Mouse (Mus musculus) bone marrow macrophage, adult 2 months (primary cell): ENCODE measurements around the gene Acer3. TPM values are rescaled to one million over a fixed set of nuclear protein-coding genes. Genes with fewer than 3 reads are reported as not detected.

Experiments used
- H3K27ac ChIP-seq: 2 replicates; pipeline ENCODE4 v1.5.1; 2012; ENCODE audit warnings: low read depth, low read length; ENCODE audit not compliant: insufficient read depth
- H3K4me1 ChIP-seq: 2 replicates; pipeline ENCODE4 v1.6.1; 2012; ENCODE audit warnings: low read length; ENCODE audit not compliant: control insufficient read depth, insufficient read depth
- H3K4me3 ChIP-seq: 2 replicates; pipeline ENCODE4 v1.5.1; 2012; ENCODE audit warnings: mild to moderate bottlenecking, low read length, moderate library complexity; ENCODE audit not compliant: insufficient read depth
- CTCF ChIP-seq: IDR thresholded peaks from 2 replicates; pipeline ENCODE4 v1.5.1; 2012; ENCODE audit warnings: low read depth, mild to moderate bottlenecking, low read length, moderate library complexity
- POLR2A ChIP-seq: IDR thresholded peaks from 2 replicates; pipeline ENCODE4 v1.6.1; 2012; ENCODE audit warnings: mild to moderate bottlenecking, low read depth, low read length, borderline replicate concordance
- polyA plus RNA-seq: library from polyadenylated mRNA; stranded (reverse); fragments of >200 nt; gene quantifications from 2 replicates; pipeline ENCODE4 v1.2.4, GENCODE M21; 2012; ENCODE audit not compliant: missing spikeins, insufficient read depth, insufficient read length

Acer3 gene
- polyA plus RNA-seq, 1 experiment = 73.6 TPM

DNA sequence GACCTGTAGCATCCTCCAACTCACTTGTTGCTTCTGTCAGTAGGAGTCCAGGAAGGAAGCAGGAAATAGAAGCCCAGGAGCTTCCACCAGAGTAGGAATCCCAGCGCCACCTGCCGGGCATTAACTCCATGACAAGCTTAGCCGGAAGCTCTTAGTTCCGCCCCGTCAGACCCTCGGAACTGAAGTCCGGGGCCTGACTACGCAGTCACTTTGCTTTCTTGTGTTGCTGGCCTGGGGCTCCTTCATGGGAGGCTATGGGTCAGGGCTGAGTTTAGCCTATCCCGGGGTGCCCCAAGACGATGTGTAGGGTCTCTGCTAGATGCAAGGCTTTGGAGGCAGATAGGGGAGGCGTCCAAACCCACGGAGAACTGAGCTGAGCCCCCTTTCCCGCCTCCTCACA, 20.5 kb upstream of the Acer3 start:
- Histone ChIP-seq H3K4me3 (peak overlapping the region; percentile 64), H3K4me1 (peaks cover 25% of the 10 kb centered on the region), H3K27ac (no peak overlapping the region)
- TF ChIP-seq CTCF = peak; percentile 81
- TF ChIP-seq POLR2A = no peak

GRCm38 (mm10) chr7:98340343-98340742, 19.3 kb upstream of the Acer3 start:
- H3K4me1 ChIP-seq = peaks cover 31% of the 10 kb centered on the region
- no peak for TF ChIP-seq POLR2A
- no peak for TF ChIP-seq CTCF
- H3K27ac ChIP-seq = no peak overlapping the region
- no peak overlapping the region for H3K4me3 ChIP-seq

- TF ChIP-seq CTCF (no peak), POLR2A (no peak)
- Histone ChIP-seq H3K4me1 (peaks cover 56% of the 10 kb centered on the region), H3K27ac (peak overlapping the region; percentile 64), H3K4me3 (no peak overlapping the region)
Observed at GRCm38 (mm10) chr7:98333987-98334386, 13.0 kb upstream of the Acer3 start.

DNA sequence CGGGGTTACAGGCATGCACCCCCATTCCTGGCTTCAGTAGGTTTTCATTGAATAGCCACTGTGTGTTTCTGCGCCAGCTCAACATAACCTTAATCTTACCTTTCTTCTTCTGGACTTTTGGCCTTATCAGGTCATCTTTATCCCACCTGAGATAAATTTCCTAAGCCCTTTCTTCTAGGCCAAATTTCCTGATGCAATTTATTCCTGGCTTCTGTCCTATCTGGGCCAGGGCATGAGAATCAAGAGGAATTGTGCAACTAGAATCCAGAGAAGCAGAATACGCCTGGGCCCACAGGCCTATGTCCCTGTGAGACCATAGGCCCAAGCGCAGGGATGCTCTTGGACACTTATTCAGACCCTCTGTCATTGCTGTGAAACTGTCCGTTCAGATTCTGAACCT, 12.5 kb upstream of the Acer3 start:
- Histone ChIP-seq H3K4me1 (peaks cover 56% of the 10 kb centered on the region), H3K4me3 (no peak overlapping the region), H3K27ac (peak overlapping the region; percentile 64)
- no peak for TF ChIP-seq CTCF
- TF ChIP-seq POLR2A = no peak

DNA sequence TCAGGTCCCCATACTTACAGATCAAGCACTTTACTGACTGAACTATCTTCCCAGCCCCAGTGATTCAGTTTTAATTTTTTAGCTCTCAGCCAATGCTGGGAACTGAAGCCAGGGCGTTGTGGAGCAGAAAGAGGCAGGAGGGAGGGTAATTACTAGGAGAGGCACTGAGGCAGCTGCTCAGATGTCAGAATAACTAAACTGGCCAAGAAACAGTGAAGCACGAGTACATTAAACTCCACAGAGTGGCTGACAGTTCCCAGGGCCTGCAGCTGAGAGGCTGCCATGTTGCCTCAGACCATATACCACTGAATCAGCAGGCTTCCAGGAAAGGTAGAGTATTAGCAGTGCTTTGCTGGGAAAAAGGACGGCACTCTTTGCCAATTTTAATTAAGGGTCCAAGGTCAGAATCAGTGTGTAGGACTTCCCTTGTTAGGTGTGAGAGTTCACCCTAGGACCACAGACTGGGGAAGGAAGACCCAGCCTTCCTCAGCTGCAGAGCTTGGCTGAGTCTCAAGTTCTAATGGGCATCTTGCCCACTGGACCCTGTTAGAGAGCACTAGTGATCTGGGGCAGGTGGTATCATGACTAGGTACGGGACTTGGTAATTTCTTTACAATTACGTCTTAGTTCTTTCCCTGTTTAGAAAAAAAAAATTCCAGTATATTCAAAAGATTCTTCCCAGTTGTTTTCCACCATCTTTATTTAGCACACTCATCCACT, 11.8 kb upstream of the Acer3 start:
- no peak overlapping the region for H3K4me3 ChIP-seq
- H3K27ac ChIP-seq = no peak overlapping the region
- no peak for TF ChIP-seq CTCF
- no peak for TF ChIP-seq POLR2A
- H3K4me1 ChIP-seq = peaks cover 57% of the 10 kb centered on the region

DNA sequence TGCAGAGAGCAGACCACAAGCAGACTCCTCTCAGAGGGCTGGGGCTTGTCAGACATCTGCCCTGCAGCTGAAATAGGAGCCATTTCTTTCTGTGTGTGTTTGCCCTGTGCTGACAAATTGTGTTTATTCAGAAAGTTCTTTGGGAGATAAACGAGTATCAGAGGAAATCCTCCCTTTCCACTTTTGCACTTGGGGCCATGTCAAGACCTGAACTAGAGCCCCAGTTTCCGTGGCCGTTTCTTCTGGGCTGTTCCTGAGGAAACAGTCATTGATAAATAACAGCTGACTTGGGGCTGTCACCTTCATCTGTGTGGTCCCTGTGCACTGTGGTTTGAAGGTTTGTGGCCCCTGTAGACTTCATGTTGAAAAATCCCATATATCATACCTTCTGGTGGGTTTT, 10.9 kb upstream of the Acer3 start:
- TF ChIP-seq POLR2A (no peak), CTCF (no peak)
- peaks cover 62% of the 10 kb centered on the region for H3K4me1 ChIP-seq
- H3K4me3 ChIP-seq = no peak overlapping the region
- H3K27ac ChIP-seq = no peak overlapping the region

DNA sequence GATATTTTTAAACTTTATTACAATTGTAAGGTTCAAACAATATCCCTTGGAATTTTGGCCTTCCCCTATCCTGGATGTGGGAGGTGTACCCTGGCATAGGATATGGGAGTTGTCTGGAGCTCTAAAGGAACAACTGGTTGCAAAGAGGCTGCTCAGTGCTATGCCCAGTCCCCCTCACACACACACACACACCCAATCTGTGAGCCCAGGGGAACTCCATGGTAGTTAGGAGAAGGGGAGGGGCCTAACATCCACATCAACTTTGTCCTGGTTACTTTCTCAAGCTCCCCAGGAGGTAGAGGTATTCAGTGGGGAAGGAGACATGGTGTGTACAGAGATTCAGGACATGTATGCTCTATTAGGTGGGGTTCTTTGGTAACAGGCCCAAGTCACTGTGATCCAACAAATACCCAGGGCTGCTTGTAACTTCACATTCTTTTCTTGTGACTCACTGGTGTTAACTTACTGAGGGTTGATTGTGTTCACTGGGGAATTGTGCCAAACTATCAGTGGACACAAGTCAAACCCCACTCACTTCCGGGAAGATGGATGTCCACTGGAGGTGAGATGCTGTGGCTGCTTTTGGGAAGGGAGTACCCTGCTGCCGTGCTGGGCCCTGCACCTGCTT, 9.5 kb upstream of the Acer3 start:
- Histone ChIP-seq H3K4me1 (peaks cover 55% of the 10 kb centered on the region), H3K4me3 (no peak overlapping the region), H3K27ac (no peak overlapping the region)
- no peak for TF ChIP-seq POLR2A
- TF ChIP-seq CTCF = no peak

- Histone ChIP-seq H3K27ac (peak overlapping the region; percentile 73; the same call in 1 of the 2 replicates), H3K4me1 (peaks cover 51% of the 10 kb centered on the region), H3K4me3 (no peak overlapping the region)
- TF ChIP-seq POLR2A = no peak
- TF ChIP-seq CTCF = no peak
Observed at GRCm38 (mm10) chr7:98329651-98330374, 8.8 kb upstream of the Acer3 start.

DNA sequence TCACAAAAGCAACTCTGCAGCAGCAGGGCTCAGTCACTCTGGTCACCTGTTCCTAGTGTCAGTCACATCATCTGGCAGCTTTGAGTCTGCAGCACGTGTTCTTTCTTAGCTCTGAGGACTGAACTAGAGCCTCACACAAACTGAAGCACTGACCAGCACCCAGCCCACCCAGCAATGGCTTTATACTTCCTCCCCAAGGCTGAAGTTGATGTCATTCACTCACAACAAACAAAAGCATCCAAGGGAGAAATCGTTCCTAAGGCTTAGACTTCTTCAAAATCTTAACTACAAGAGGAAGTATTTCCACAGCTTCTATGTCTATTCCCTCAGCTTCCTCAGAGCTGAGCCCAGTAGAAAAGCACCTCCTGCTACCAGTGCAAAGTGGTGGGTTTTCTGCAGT, 7.3 kb upstream of the Acer3 start:
- TF ChIP-seq POLR2A (0 out of 2 replicates have a peak, but pooled peaks have one; percentile 9), CTCF (no peak)
- Histone ChIP-seq H3K27ac (peak overlapping the region; percentile 73), H3K4me3 (no peak overlapping the region), H3K4me1 (peaks cover 50% of the 10 kb centered on the region)

- no peak overlapping the region for H3K4me3 ChIP-seq
- H3K27ac ChIP-seq = no peak overlapping the region
- no peak for TF ChIP-seq POLR2A
- no peak for TF ChIP-seq CTCF
- H3K4me1 ChIP-seq = peaks cover 67% of the 10 kb centered on the region
Observed at GRCm38 (mm10) chr7:98326051-98326450, 5.0 kb upstream of the Acer3 start.
